Mouse (Mus musculus) lung, postnatal 0 days (tissue): ENCODE measurements around the gene Armc5.

Source experiments
- CTCF ChIP-seq: IDR thresholded peaks from 2 replicates; pipeline ENCODE4 v1.5.1; 2016; ENCODE audit warnings: antibody characterized with exemption, mild to moderate bottlenecking
- EP300 ChIP-seq: IDR thresholded peaks from 2 replicates; pipeline ENCODE4 v1.6.1; 2016; ENCODE audit warnings: antibody characterized with exemption, mild to moderate bottlenecking, control low read depth

DNA sequence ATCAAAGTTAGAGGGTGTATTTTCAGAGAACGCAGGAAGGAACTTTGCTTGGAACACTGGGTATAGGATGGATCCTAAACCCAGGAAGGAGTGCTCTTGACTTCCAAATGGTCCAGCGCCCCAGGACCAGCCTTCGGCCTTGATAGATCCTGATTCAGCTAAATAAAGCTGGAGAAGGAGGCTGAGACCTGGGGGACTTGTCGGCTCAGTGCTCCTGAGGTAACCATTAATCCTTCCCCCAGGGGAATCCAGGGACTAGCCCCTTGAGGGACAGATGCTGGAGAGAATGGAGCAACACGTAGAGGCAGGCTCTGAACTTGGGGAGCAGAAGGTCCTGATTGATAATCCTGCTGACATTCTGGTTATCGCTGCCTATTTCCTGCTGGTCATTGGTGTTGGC lies 28.3 kb downstream of the Armc5 start, which contains the start of gene Slc5a2:
- TF ChIP-seq CTCF (no peak), EP300 (no peak)
